Mouse (Mus musculus): Measurements from ENCODE around the gene Man1a2. TPM values are rescaled to one million over a fixed set of nuclear protein-coding genes. Genes with fewer than 3 reads are reported as not detected.

Gene Man1a2
- total and polyA plus RNA-seq, 2 experiments from 2014 or later, result 51.5 to 70.7 TPM

DNA sequence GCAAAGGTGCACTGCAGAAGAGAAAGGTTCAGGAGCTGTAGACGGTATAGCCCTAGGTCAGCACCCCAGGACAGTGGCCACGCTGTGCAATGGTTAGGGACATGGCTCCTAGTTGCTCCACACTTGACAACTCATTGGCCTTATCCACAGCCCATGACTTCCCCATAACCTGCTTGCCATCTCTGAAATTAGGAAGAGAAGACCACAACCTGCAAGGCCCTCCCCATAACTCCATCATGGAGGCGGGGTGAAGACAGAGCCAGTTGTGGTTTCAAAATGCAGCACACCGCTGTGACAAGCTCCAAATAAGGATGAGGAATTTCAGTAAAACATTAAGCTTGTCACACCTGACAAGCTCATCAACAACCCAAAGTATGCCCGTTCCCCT, 169.6 kb downstream of the Man1a2 start:
- Histone ChIP-seq H3K4me1 (ENCODE audit: insufficient read depth, low read length) (no peaks in the 10 kb centered on the region), H3K27me3 (ENCODE audit: insufficient read depth, low read length) (no peaks in the 10 kb centered on the region), H3K4me2 (ENCODE audit: low read depth, low read length, poor library complexity, severe bottlenecking) (no peak overlapping the region), H3K36me3 (ENCODE audit: insufficient read depth, low read length) (no peaks in the 10 kb centered on the region), H3K4me3 (ENCODE audit: low read depth, low read length) (no peak overlapping the region), H3K9me3 (ENCODE audit: low read length) (no peaks in the 10 kb centered on the region), H3K27ac (ENCODE audit: low read depth, low read length) (no peak overlapping the region), H3K9ac (replicated peaks; ENCODE audit: low read length, poor library complexity, severe bottlenecking) (no peak overlapping the region)
- WGBS, result 92% methylated on average over 5 of the region's 5 CpGs
- no peak for TF ChIP-seq CTCF (IDR thresholded peaks at IDR 0.05)
- DNase-seq (ENCODE audit: low spot score), result no peak
- ATAC-seq (ENCODE audit: low FRiP score), result no peak

GRCm38 (mm10) chr3:100515093-100515753, 170.1 kb downstream of the Man1a2 start:
- ATAC-seq (ENCODE audit: low FRiP score), result no peak
- no peak overlapping the region for H3K4me2 ChIP-seq (ENCODE audit: low read depth, low read length, poor library complexity, severe bottlenecking)
- no peaks in the 10 kb centered on the region for H3K36me3 ChIP-seq (ENCODE audit: insufficient read depth, low read length)
- H3K4me1 ChIP-seq (ENCODE audit: insufficient read depth, low read length), result no peaks in the 10 kb centered on the region
- DNase-seq (ENCODE audit: low spot score), result no peak
- no peak overlapping the region for H3K4me3 ChIP-seq (ENCODE audit: low read depth, low read length)
- no peak overlapping the region for H3K27ac ChIP-seq (ENCODE audit: low read depth, low read length)
- no peaks in the 10 kb centered on the region for H3K9me3 ChIP-seq (ENCODE audit: low read length)
- WGBS, result 69% methylated on average over 8 of the region's 8 CpGs
- TF ChIP-seq CTCF (IDR thresholded peaks at IDR 0.05), result no peak
- H3K9ac ChIP-seq (replicated peaks; ENCODE audit: low read length, poor library complexity, severe bottlenecking), result no peak overlapping the region
- no peaks in the 10 kb centered on the region for H3K27me3 ChIP-seq (ENCODE audit: insufficient read depth, low read length)

Other genes with a start within 250 kb of the Man1a2 start
- 1.9 and 2.1 TPM in 2 replicates for gene Tent5c, start 196.2 kb downstream of the Man1a2 start, total RNA-seq (2014; rRNA removed)
- gene Tent5c, start 196.2 kb downstream of the Man1a2 start, polyA plus RNA-seq (2015; fragmentation: Nextera tagmentation; extraction: Ambion mirVana), result 0.56 and 0.69 TPM in 2 replicates
- gene Vtcn1, start 140.0 kb upstream of the Man1a2 start, total RNA-seq (2014; rRNA removed), result not detected in 2 replicates
- not detected in 2 replicates for gene Vtcn1, start 140.0 kb upstream of the Man1a2 start, polyA plus RNA-seq (2015; fragmentation: Nextera tagmentation; extraction: Ambion mirVana)
- gene Trim45, start 236.7 kb upstream of the Man1a2 start, total RNA-seq (2014; rRNA removed), result 6.7 and 8.9 TPM in 2 replicates
- 5.1 and 5.8 TPM in 2 replicates for gene Trim45, start 236.7 kb upstream of the Man1a2 start, polyA plus RNA-seq (2015; fragmentation: Nextera tagmentation; extraction: Ambion mirVana)